Mouse (Mus musculus) T-helper 2 cell (primary cell): Measurements from ENCODE around the gene B4galnt2.

ENCODE experiments used
- in situ Hi-C: fragments of 300-600 bp; cut with MboI, MseI; formaldehyde crosslinking; loops from one replicate; pipeline ENCODE4 v1.15.1; 2025; ENCODE audit warnings: high pct_unique_total_duplicates

B4galnt2 gene

DNA sequence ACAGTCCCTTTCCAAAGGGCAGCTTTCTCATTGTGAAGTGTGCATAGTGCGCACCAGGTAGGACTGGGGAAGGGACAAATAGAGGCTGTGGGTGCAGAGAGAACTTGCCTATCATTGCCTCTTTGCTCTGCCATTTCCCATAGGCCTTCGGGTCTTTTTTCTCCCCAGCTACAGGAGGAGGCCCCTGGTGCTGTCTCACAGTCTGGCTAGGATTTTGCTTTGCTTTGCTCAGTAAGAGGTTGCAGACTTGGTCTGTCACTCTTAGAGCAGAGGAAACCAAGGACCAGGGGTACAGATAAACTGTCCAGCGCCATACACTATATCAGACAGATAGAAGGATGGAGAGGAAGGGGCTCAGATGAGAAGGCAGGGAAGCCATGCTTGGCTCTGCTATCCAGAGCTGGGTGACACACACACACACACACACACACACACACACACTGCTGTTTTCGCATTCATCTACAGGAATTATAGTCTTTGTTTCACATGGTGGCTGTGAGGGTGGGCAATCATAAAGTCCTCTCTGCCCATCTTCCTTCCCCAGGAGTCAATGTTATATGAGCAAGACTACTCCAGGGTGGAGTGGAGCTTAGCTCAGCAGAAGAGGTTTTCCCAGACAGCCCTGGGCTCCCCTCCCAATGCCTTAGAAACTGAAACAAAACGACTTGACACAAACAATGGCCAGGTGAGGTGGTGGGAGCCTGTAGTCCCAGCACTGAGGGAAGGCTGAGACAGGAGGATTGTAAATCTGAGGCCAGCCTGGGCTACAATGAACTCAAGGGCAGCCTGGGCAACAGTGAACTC lies 73.8 kb downstream of the B4galnt2 start:
- in situ Hi-C loops = no loop called here

DNA sequence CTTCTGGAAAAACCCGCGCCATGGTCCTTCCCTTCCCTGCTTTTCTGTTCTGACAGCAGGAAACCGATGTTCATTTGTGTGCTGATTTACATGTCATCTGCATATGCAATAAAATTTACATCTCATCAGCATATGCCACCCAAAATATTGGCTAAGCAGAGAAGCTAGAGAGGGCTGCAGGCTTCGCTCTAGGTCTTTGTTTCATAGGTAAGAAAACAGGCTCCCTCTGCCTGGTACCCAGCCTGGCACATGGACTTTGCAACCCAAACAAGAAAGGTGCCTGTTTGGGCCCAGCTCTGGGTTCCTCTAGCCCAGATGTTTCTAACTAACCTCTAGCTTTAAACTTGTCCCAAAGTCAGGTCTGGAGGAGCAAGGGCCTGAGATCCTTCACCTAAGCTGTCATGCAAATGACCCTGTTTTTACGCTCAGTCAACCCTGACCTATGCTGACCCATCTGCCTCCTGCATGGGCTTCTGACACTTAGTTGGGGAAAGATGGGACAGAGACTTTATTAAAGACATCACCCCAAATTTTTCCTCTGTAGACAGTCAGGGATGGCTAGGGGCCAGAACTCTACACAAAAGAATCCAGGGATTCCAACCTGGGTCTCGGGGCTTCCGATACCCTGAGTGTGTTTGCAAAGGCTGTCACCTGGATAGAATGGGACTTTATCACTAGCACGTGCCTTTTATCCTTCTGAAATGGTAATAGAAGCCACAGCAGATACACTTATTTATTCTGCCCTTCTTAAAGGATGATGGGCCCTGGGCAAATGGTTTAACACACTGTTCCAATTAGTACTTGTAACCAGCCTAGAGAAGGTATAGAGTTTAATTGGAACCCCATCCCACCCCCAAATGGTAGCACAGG lies 75.5 kb downstream of the B4galnt2 start:
- in situ Hi-C loops = no loop called here

DNA sequence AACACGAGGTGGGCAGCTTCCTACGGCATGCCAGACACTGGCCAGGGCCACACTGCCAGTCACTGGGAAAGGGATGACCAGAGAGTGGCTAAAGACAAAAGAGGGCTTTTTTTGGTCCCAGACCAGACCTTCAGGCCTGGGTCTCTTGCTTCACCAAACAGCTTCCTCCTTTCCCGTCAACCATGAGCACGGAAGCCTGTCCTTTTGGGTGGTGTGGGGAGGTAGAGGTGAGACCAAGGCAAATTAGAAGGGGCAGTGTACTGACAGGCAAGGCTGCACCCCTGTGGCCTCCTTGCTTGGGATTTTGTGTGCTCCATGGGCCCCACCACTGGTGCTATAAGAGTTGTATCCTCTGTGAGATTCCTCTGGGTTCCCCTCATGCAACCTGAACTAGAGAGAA lies 76.1 kb downstream of the B4galnt2 start:
- in situ Hi-C loops = no loop called here

DNA sequence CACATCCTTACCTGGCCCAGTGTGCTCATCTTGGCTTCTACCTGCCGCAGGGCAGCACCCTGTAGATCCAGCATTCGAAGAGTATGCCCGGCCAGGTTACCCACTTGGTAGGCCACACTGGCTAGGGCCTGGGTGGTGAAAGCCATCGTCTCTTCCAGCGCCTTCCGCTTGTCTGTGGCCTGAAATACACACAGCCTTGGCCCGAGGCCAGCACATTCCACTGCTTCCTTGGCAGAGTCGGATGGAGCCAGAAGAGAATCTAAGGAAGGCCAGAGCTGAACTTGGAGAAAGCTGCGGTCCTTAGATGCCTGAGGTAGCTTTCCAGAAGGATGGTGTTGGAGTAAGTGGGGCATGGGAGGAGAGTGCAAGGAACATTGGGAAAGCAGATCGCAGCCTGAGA lies 77.6 kb downstream of the B4galnt2 start, which contains the start of gene Gngt2:
TSS of gene Gngt2 (plus strand) at position 158 of the 400 bp plus-strand sequence.
- in situ Hi-C loops = no loop called here

DNA sequence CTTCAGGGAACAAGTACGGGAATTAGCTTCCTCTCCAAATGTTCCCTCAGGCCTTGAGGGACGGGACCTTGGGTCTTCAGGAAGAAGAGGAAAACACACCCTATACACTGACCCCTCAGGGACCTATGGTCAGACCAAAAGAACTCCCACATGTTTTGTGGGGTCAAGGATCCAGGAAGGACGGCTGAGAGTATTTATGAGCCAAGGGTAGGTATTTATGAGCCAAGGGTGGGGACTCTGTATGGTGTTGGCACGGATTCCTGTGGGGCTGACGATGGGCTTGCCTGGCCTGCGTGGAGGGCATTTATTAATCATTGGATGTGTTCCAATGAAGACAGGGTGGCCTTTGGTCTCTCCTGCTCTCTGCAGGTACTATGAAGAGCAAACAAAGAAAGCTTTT lies 78.3 kb downstream of the B4galnt2 start:
- in situ Hi-C loops = no loop called here

DNA sequence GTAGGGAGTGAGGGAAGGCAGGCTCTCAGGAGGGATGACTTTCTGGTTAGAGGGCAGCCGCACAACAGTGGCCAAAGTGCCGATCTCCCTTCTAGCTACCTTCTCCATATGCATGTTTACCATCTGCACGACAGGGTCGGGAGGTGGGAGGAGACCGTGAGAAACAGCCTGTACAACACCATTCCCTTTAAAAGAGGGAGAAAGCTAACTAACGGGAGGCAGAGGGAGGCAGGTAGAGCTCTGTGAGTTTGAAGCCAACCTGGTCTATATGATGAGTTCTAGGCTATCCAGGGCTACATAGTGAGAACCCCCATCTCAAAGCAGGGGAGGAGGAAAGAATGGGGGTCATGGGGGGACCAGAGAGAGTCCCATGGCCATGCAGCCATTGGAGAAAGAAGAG lies 78.9 kb downstream of the B4galnt2 start:
- in situ Hi-C loops = no loop called here

DNA sequence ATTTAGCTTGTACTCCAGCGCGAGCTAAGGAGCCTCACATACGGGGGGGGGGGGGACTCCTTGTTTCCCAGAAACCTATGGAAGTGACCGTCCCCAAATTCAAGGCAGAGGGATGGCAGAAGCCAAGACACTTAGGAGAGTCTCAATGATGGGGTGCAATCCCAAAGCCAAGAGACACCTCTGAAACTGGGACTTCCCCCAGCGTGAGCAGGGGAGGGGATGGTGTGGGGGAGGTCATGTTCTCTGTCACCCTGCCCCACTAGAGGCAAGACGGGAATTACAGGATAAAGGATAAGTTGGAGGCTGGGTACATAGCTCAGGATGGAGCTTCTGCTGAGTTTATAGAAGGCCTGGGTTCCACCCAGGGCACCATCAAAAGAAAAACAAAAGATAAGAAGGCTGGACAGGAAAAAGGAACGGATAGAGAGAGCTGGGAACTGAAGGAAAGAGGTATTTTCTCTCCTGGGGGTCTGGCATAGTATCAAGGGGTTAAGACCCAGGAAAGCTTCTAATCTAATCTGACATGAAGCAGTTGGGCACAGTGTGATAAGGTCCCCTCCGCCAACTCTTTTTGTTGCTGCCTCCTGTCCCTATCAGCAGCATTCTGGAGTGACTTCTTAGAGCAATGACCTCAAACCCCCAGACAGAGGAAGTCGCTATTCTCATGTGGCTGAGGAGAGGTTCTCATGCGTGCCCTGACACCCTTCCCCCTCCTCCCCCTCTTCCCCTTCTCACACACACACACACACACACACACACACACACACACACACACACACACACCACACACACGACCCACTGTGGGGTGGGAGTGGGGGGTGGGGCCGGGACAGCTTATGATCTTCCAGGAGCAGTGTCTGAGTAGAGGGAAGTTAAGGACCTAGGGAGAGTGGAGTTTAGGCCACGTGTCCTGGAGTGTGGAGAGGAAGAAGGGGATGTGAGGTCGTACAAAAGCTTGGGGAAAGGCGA lies 79.7 kb downstream of the B4galnt2 start:
- in situ Hi-C loops = no loop called here

DNA sequence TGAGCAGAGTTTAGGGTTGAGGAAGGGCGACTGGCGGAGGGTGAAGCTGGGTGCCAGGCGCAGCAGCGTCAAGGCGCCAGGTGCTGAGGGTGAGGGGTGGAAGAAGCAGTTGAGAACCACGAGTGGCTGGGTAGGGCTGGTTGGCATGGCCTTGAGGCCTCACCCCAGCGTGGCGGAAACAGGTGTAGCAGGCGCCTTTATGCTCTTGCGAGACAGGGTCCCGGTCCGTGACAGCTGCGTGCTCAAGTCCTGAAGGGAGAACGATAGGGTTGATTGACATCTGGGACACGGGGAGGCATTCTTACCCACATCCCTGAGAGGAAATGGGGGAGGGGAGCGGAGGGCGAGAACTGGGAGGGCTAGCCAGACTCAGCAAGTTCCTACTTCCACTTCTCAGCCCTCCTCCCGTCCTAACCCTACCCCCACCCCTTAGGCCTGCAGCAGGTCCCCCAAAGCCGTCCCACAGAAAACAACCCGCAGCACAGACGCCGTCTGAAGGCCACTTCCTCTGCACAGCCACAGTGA lies 80.5 kb downstream of the B4galnt2 start:
- in situ Hi-C loops = no loop called here

DNA sequence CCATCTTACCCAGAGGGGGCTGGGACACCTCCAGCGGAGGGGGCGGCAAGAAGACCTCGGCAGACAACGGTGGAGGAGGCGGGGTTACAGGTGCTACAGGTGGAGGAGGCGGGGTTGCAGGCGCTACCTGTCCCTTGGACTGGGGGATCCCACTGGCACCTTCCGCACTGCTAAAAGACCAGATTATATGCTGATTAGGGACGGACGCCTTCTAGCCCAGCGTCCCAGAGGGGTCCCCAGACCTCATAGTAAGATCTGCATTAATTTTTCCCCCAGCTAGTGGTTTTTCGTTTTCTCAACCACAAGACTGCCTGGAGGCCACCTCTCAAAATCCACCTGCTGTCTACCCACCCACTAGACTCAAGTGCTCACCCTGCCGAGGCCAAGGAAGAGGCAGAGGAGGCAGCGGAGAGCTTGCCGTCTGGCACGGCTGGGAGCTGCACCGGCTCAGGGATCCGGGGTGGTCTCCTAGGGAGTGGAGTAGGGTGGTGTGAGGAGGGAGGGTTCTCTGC lies 81.0 kb downstream of the B4galnt2 start:
- in situ Hi-C loops = no loop called here

DNA sequence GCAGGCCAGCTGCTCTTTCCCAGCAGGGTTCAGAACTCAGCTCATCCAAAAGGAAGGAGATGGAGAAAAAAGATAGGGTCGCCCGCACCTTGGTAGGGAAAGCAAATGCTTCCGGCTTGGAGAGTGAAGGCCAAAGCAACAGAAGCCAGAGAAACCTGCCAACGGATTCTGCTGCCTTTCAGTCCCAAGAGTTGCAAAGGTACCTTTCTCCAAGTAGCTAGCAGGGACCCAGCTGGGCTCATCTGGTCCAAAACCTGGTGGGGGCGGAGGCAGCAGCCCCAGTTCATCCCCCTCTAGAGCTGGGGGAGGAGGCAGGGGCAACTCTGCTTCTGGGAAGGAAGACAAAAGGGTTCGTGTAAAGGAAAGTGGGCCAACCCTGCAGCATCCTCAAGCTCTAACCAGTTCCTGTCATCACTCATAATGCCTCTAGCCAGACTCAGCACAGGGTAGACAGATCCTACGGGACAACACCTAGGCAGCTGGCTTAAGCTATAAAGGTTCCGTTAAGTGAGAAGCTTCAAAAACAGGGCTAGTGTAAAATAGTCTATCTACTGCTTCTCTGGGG lies 81.6 kb downstream of the B4galnt2 start:
- in situ Hi-C loops = no loop called here

DNA sequence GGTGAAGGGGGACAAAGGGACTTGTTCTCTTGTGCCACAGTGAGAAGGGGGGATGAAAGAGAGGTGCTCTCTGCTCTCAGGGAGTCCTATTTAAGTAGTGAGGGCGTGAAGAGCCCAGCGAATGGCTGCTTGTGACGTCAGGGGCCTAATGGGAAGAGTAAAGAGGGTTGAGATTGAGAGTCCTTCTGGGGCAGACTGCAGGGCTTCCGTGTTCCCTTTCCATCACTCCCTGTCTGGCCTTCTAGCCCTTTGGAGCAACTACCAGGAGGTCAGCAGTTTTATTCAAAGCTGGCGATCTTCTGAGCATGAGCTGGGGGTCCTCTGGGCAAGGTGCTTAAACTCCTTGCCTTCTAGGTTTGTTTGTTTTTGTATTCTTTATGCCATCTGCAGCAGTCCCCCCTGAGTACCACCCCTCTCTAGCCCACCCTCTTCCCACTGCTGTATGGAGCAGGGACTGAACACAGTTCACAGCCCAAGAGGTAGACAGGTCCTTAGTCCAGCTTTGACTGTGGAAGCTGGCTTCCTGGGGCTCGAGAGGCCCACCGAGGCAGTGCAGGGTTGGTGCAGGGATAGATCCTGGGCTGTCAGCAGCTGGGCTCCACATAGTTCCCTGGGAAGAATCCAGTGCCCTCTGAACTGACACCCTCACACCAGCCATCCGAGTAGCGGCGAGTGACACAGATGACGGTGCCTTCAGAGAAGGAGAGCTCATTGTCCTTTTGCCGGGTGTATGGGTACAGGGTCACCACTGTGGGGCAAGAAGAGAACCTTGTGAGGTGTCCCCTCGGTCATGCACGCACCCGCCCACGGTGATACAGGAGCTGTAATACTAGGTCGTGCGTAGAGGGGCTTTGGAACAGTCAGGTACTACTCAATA lies 82.3 kb downstream of the B4galnt2 start:
- in situ Hi-C loops = no loop called here

DNA sequence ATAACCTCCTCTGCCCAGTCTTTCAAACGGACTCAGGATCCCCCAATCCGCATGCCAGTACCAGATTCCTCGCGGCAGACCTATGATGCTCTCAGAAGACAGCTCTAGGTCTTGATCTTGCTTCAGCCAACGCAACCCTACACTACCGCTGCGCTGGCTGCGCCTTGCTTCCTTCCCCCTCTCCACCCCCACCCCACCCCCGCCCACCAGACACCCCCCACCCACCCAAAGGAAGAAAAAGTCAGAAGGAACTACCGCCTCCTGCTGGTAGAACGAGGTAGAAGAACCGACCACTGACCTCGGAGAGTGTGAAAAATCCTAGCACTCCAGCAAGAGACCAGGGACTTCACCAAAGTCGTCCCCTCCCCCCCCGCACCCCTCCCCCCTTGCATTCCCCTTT lies 83.0 kb downstream of the B4galnt2 start:
- in situ Hi-C loops = no loop called here

DNA sequence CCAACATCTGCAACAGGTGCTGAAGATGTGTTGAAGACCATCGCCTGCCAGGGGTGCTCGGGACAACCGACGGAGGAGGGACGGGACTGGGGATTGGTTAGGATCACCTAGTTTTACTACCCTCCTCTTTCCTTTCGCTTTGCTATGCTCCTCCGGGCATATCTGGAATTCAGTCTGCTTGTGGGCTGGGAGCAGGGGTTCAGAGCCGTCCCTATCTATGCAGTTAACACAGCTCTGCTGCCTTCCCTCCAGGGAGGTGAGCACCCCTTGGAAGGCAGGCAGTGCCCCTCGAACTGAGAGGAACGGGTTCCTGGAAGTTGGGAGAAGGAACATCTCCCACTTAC lies 83.4 kb downstream of the B4galnt2 start:
- in situ Hi-C loops = no loop called here

DNA sequence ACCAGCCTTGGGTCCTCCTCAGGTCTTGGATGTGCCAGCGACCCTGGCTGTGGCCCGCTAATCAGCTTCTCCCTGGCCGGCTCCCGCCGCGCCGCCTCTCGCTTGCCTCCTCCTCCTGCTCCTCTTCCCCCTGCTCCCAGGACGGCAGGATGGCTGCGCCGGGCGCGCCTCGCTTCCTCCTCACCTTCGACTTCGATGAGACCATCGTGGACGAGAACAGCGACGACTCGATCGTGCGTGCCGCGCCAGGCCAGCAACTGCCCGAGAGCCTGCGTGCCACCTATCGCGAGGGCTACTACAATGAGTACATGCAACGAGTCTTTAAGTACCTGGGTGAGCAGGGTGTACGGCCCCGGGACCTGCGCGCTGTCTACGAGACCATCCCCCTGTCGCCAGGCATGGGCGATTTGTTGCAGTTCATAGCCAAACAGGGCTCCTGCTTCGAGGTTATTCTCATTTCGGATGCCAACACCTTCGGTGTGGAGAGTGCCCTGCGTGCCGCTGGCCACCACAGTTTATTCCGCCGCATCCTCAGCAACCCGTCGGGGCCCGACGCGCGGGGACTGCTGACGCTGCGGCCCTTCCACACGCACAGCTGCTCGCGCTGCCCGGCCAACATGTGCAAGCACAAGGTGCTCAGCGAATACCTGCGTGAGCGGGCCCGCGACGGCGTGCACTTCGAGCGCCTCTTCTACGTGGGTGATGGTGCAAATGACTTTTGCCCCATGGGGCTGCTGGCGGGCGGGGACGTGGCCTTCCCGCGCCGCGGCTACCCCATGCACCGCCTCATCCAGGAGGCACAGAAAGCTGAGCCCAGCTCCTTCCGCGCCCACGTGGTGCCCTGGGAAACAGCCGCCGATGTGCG lies 84.0 kb downstream of the B4galnt2 start:
- in situ Hi-C loops = no loop called here

DNA sequence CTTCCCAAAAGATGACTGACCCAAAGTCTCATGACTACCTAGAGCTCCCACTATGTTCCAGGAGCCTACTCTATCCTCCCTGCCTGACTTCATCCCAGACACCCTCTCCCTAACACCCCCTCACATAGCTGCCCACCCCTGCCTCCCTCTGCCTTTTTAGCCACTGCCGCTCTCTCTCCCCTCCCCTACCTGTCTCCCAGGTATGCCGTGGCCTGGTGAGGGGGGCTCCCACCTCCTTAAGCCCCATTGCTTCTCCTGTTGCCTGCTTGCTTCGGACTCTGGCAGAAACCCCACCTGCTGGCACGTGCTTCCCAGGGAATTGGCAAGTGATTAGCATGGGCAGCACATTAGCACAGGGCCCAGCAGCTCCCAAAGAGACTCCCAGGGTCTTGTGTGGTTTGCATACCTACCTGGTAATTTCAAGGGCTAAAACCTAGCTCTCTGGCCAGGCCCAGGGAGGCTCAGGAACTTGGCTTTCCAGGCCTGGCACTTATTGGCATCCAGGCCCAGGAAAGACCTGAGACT lies 85.1 kb downstream of the B4galnt2 start:
- in situ Hi-C loops = loop anchor here (5.0 kb wide), 1 partner anchor 63 kb away; no protein-coding TSS in a partner anchor

DNA sequence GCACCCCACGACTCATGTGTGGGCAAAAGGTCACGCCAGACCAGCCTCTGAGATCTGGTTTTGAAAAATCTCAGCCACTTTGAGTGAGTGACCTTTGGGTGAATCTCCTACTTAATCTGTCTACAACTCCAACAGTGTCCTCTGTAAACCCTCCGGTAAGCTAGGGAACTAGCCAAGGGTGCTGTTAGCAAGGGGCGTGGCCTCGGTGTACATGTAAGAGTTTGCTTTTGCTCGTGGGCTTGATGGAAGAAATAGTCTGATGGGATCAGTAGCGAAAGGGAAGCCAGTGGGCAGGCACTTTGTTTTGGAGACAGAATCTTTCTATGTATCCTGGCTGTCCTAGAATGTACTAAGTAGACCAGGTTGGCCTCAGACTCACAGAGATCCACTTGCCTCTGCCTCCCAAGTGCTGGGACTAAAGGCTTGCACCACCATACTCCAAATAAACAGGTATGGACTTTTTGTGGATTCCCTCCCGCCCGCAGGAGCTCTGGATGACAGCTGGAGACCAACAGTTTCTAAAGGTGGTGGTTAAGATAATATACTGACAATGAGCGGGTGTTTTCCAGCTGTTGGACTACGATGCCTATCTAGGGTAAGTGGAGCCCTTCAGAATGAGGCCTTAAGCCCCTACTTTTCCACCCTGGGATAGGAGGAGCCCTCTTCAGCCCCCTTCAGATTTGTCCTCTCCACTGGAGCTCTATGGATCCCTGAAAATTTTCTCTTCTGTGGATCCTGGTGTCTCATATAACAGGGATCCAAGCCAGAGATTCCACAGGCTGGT lies 86.3 kb downstream of the B4galnt2 start:
- in situ Hi-C loops = loop anchor here (5.0 kb wide), 1 partner anchor 64 kb away; no protein-coding TSS in a partner anchor

DNA sequence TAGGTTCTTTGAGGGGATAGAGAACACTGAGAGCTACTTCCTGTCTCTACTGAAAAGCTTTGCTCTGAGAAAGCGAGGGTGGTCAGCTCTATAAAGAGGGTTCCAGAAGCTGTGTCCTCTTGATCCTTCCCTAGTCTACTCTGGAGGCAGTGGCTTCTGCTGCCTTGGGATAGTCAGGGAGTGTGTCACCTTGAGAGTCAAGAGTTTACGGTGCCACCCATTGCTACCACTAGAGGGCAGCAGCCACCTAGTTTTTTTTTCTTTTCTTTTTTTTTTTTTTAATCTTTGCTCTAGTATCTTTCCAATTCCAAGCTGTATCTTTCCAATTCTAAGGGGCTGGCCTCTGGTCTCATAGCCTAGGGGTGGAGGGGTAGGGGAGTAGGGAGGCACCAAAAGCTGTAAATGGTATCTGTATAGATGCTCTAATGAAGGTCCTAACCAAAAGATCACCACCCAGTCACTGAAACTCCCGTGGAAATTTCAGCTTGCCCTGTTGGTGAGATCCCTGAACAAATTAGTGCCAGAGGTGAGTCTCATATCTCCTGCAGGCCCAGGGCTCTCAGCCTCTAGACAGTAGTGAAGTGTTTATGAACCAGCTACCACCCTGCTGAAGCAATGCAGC lies 87.1 kb downstream of the B4galnt2 start:
- in situ Hi-C loops = loop anchor here (5.0 kb wide), 1 partner anchor 65 kb away; no protein-coding TSS in a partner anchor
